Comparison of ENCODE assay signal across 26 mouse cellular contexts in genomic region chr19:5224624-5225023, GRCm38 (mm10). TPM values are rescaled to one million over a fixed set of nuclear protein-coding genes. Genes with fewer than 3 reads are reported as not detected.
DNase-seq lines count a peak whose midpoint lies in the region; ATAC-seq and TF ChIP-seq lines count a peak whose summit lies in the region.
"Had no signal": no experiment of that assay in that cellular context is flagged by ENCODE, and none has a peak within 500 bp of the region (broad histone marks: within the 10 kb centered on the region; RNA-seq: fewer than 3 reads in every experiment).

No protein-coding gene starts in this region.

- H3K36me3 ChIP-seq in ES-Bruce4 (ENCODE audit: control insufficient read depth, insufficient read depth, low read length, poor library complexity, severe bottlenecking) (no peaks in the 10 kb centered on the region), ES-E14 (ENCODE audit: control insufficient read depth, insufficient read depth, low read length, poor library complexity, severe bottlenecking) (no peaks in the 10 kb centered on the region)
- H3K36me3 ChIP-seq in forebrain, embryonic 15.5 days, result no peaks in the 10 kb centered on the region
- H3K36me3 ChIP-seq in intestine, embryonic 15.5 days, result no peaks in the 10 kb centered on the region
- H3K36me3 ChIP-seq: embryonic facial prominence, embryonic 15.5 days; forebrain, embryonic 10.5 days; forebrain, embryonic 12.5 days had no signal

- no peaks in the 10 kb centered on the region for H3K27me3 ChIP-seq in ES-Bruce4 (ENCODE audit: control insufficient read depth, insufficient read depth, low read length, poor library complexity, severe bottlenecking)
- no peaks in the 10 kb centered on the region for H3K27me3 ChIP-seq in forebrain, embryonic 15.5 days
- H3K27me3 ChIP-seq in intestine, embryonic 15.5 days (replicated peaks), result no peaks in the 10 kb centered on the region
- H3K27me3 ChIP-seq: CH12.LX; embryonic facial prominence, embryonic 13.5 days; embryonic facial prominence, embryonic 15.5 days; forebrain, embryonic 12.5 days had no signal

- WGBS in forebrain, embryonic 15.5 days, result 41% methylated on average over 2 of the region's 2 CpGs
- WGBS in intestine, embryonic 15.5 days, result 58% methylated on average over 2 of the region's 2 CpGs

- H3K4me2 ChIP-seq in forebrain, embryonic 15.5 days (replicated peaks), result no peak overlapping the region
- H3K4me2 ChIP-seq in intestine, embryonic 15.5 days (replicated peaks), result no peak overlapping the region
- H3K4me2 ChIP-seq: embryonic facial prominence, embryonic 13.5 days; embryonic facial prominence, embryonic 15.5 days; forebrain, embryonic 12.5 days had no signal

- H3K9ac ChIP-seq in ES-Bruce4 (ENCODE audit: low read depth, poor library complexity, severe bottlenecking) (no peak overlapping the region), ES-E14 (ENCODE audit: insufficient read depth, low read depth, low read length, poor library complexity, severe bottlenecking) (no peak overlapping the region)
- H3K9ac ChIP-seq in forebrain, embryonic 15.5 days (replicated peaks), result no peak overlapping the region
- no peak overlapping the region for H3K9ac ChIP-seq in intestine, embryonic 15.5 days
- H3K9ac ChIP-seq: embryonic facial prominence, embryonic 13.5 days; embryonic facial prominence, embryonic 15.5 days; forebrain, embryonic 12.5 days; forebrain, postnatal 0 days had no signal

- no peak for ATAC-seq in forebrain, embryonic 15.5 days (replicated peaks)
- no peak for ATAC-seq in intestine, embryonic 15.5 days
- ATAC-seq: activated CD4-positive, CD25-positive, alpha-beta regulatory T cell, adult 4 months; CD4-positive, CD25-positive, alpha-beta regulatory T cell, adult 4 months; forebrain, embryonic 14.5 days; forebrain, postnatal 0 days had no signal

- in situ Hi-C loops in ES-E14 (cut with MboI; ENCODE audit: low sequenced_read_pairs in 2 of 2, unreplicated experiment in 2 of 2), result no loop called here

- H3K9me3 ChIP-seq in ES-Bruce4 (replicated peaks; ENCODE audit: control insufficient read depth, insufficient read depth, low read length, poor library complexity, severe bottlenecking), result no peaks in the 10 kb centered on the region
- H3K9me3 ChIP-seq in ES-E14 (ENCODE audit: control insufficient read depth, insufficient read depth, low read depth, low read length), result no peaks in the 10 kb centered on the region
- H3K9me3 ChIP-seq in forebrain, embryonic 15.5 days, result no peaks in the 10 kb centered on the region
- no peaks in the 10 kb centered on the region for H3K9me3 ChIP-seq in intestine, embryonic 15.5 days
- H3K9me3 ChIP-seq: embryonic facial prominence, embryonic 13.5 days; embryonic facial prominence, embryonic 15.5 days; forebrain, embryonic 10.5 days; forebrain, embryonic 12.5 days had no signal

- TF ChIP-seq POLR2A in ES-Bruce4 (IDR thresholded peaks at IDR 0.05; ENCODE audit: insufficient read depth, low read length), result no peak

- TF ChIP-seq EP300 in ES-Bruce4 (IDR thresholded peaks at IDR 0.05; ENCODE audit: insufficient read depth, low read depth, low read length), result peak; percentile 87

- no peak overlapping the region for H3K4me3 ChIP-seq in ES-Bruce4 (ENCODE audit: low read depth, low read length)
- no peak overlapping the region for H3K4me3 ChIP-seq in ES-E14 (ENCODE audit: insufficient read depth in 1 of 2, low read depth in 1 of 2, low read length in 2 of 2, poor library complexity in 1 of 2, severe bottlenecking in 1 of 2)
- no peak overlapping the region for H3K4me3 ChIP-seq in forebrain, embryonic 15.5 days
- no peak overlapping the region for H3K4me3 ChIP-seq in intestine, embryonic 15.5 days (replicated peaks)
- H3K4me3 ChIP-seq: embryonic facial prominence, embryonic 13.5 days; embryonic facial prominence, embryonic 15.5 days; erythroblast, embryonic 14.5 days; forebrain, embryonic 10.5 days; forebrain, embryonic 12.5 days had no signal

- H3K27ac ChIP-seq in ES-Bruce4 (ENCODE audit: insufficient read depth, low read length), result peak overlapping the region; percentile 74; the same call in 1 of the 2 replicates
- peak overlapping the region; percentile 40; the same call in 1 of the 2 replicates for H3K27ac ChIP-seq in ES-E14 (ENCODE audit: insufficient read depth, low read depth, low read length, poor library complexity, severe bottlenecking)
- no peak overlapping the region for H3K27ac ChIP-seq in forebrain, embryonic 15.5 days (replicated peaks)
- no peak overlapping the region for H3K27ac ChIP-seq in intestine, embryonic 15.5 days
- H3K27ac ChIP-seq: embryonic facial prominence, embryonic 13.5 days; embryonic facial prominence, embryonic 15.5 days; forebrain, embryonic 10.5 days; forebrain, embryonic 12.5 days had no signal

- DNase-seq in ES-E14 (ENCODE audit: low read depth, low spot score) (peak; percentile 77), WW6 (ENCODE audit: low read depth, low spot score) (peak; percentile 49)
- DNase-seq in spleen, postnatal 10 days (ENCODE audit: low spot score in 2 of 2), result no peak
- DNase-seq: adrenal gland, adult 8-10 months; adrenal gland, postnatal 25 days; B cell, adult 2 months; cerebellum, adult 11 months; cerebellum, adult 18-20 months; cerebellum, adult 8-10 months; cerebellum, adult 9-11 months; cerebellum, postnatal 14 days; cerebellum, postnatal 36 days; embryo, embryonic 11 days; forebrain, postnatal 0 days had no signal

- H3K4me1 ChIP-seq in ES-Bruce4 (ENCODE audit: control insufficient read depth, insufficient read depth, low read length), result peaks cover 3% of the 10 kb centered on the region
- H3K4me1 ChIP-seq in ES-E14 (ENCODE audit: control insufficient read depth in 2 of 2, insufficient read depth in 2 of 2, low read length in 2 of 2, poor library complexity in 1 of 2), result peaks cover 8 to 16% of the 10 kb centered on the region in 2 experiments
- H3K4me1 ChIP-seq in forebrain, embryonic 15.5 days, result no peaks in the 10 kb centered on the region
- H3K4me1 ChIP-seq in intestine, embryonic 15.5 days (replicated peaks), result no peaks in the 10 kb centered on the region
- H3K4me1 ChIP-seq: embryonic facial prominence, embryonic 13.5 days; embryonic facial prominence, embryonic 15.5 days; forebrain, embryonic 12.5 days had no signal

- TF ChIP-seq CTCF in ES-Bruce4 (IDR thresholded peaks at IDR 0.05; ENCODE audit: low read depth, low read length), result no peak

TF ChIP-seq in ES-E14, 5 proteins besides CTCF, POLR2A, EP300 and RAD21:
- TF ChIP-seq HCFC1 (IDR thresholded peaks at IDR 0.05; ENCODE audit: borderline replicate concordance, insufficient read depth, low read length) (no peak), CHD2 (IDR thresholded peaks at IDR 0.05; ENCODE audit: low read depth, low read length) (no peak), MAFK (IDR thresholded peaks at IDR 0.05; ENCODE audit: insufficient read depth, low read depth, low read length) (no peak), ZC3H11A (IDR thresholded peaks at IDR 0.05; ENCODE audit: borderline replicate concordance, low read depth, low read length) (no peak), ZNF384 (IDR thresholded peaks at IDR 0.05; ENCODE audit: low read depth, low read length) (no peak)

RNA-seq across cellular contexts. Expression of gene Pacs1, which starts 48.3 kb away (rescaled TPM):
- 18.3 and 22.0 TPM in 2 replicates for polyA plus RNA-seq in ES-Bruce4 (2011; ENCODE audit: insufficient read depth, insufficient read length, low read depth, missing spikeins)
- 5.4 and 7.2 TPM in 2 replicates for total RNA-seq in ES-E14 (2012; rRNA removed)
- polyA plus RNA-seq in forebrain, embryonic 15.5 days (2015; fragmentation: Nextera tagmentation; extraction: Ambion mirVana), result 32.5 and 33.3 TPM in 2 replicates
- polyA plus RNA-seq in intestine, embryonic 15.5 days (2015; fragmentation: Nextera tagmentation; extraction: Ambion mirVana), result 15.6 and 15.8 TPM in 2 replicates

Comparison
In these comparisons a context has a peak if more than half of its experiments do, and no peak if none do; other contexts are left out.
1. H3K27ac ChIP-seq: peak in ES-Bruce4 (single experiment) and ES-E14 (single experiment); none in forebrain, embryonic 15.5 days (single experiment) and intestine, embryonic 15.5 days (single experiment).
2. DNase-seq: peak in ES-E14 (single experiment) and WW6 (single experiment); none in spleen, postnatal 10 days (0 of 2).